Comparison of ENCODE assay signal across 11 mouse cellular contexts in genomic region chrX:85721226-85721625, GRCm38 (mm10). TPM values are rescaled to one million over a fixed set of nuclear protein-coding genes. Genes with fewer than 3 reads are reported as not detected.
A peak's percentile ranks its signal among the peaks of the same experiment; 100 is the strongest.
DNase-seq lines count a peak whose midpoint lies in the region; ATAC-seq and TF ChIP-seq lines count a peak whose summit lies in the region.
"Had no signal": no experiment of that assay in that cellular context is flagged by ENCODE, and none has a peak within 500 bp of the region (broad histone marks: within the 10 kb centered on the region; RNA-seq: fewer than 3 reads in every experiment).

No protein-coding gene starts in this region.

- H3K27ac ChIP-seq in heart, adult 2 months = no peak overlapping the region
- H3K27ac ChIP-seq: heart, embryonic 13.5 days; lung, embryonic 15.5 days; stomach, embryonic 15.5 days had no signal

- TF ChIP-seq EP300 in heart, adult 2 months (IDR thresholded peaks at IDR 0.05; ENCODE audit: insufficient read depth, low read depth, low read length) = no peak

- TF ChIP-seq CTCF in heart, adult 2 months (IDR thresholded peaks at IDR 0.05) = peak; percentile 80

- H3K4me3 ChIP-seq in heart, adult 2 months = no peak overlapping the region
- H3K4me3 ChIP-seq: heart, embryonic 13.5 days; lung, embryonic 15.5 days; stomach, embryonic 15.5 days had no signal

- no peaks in the 10 kb centered on the region for H3K79me2 ChIP-seq in heart, adult 2 months (replicated peaks; ENCODE audit: control insufficient read depth, insufficient read depth, low read length)

- TF ChIP-seq POLR2A in heart, adult 2 months (IDR thresholded peaks at IDR 0.05; ENCODE audit: insufficient read depth, low read depth, low read length) = no peak

- peak; percentile 58; the same call in 1 of the 2 replicates for ATAC-seq in megakaryocyte progenitor cell, adult 5-6 weeks (replicated peaks; ENCODE audit: poor library complexity)
- ATAC-seq in monocyte, adult 5-6 weeks (replicated peaks; ENCODE audit: insufficient number of reproducible peaks, low FRiP score, low TSS enrichment, poor library complexity, severe bottlenecking) = no peak

- intact Hi-C loops in heart, adult 2 months (cut with DNase I) = no loop called here
- intact Hi-C loops in heart, postnatal 25 days (cut with DNase I) = loop anchor here (2.0 kb wide), 1 partner anchor 198 kb away; no protein-coding TSS in a partner anchor

- no peaks in the 10 kb centered on the region for H3K36me3 ChIP-seq in heart, adult 2 months (ENCODE audit: control insufficient read depth, insufficient read depth, low read length)
- H3K36me3 ChIP-seq: lung, embryonic 15.5 days; stomach, embryonic 15.5 days had no signal

- H3K9ac ChIP-seq in heart, adult 2 months (ENCODE audit: low read depth, low read length) = no peak overlapping the region
- H3K9ac ChIP-seq: heart, embryonic 13.5 days; lung, embryonic 15.5 days; stomach, embryonic 15.5 days had no signal

- DNase-seq in heart, adult 2 months = peak in 1 of 2 experiments; percentile 31
- no peak for DNase-seq in heart, postnatal 25 days (ENCODE audit: low spot score)
- peak; percentile 18 for DNase-seq in 416B (ENCODE audit: low read depth)
- peak; percentile 0 for DNase-seq in T-cell, adult 2 months (ENCODE audit: low spot score)
- DNase-seq in urinary bladder, adult 2 months (ENCODE audit: low spot score) = no peak
- no peak for DNase-seq in embryo, embryonic 9.5 days (ENCODE audit: extremely low spot score)

- H3K4me1 ChIP-seq in heart, adult 2 months (ENCODE audit: control insufficient read depth, insufficient read depth, low read length) = no peaks in the 10 kb centered on the region
- H3K4me1 ChIP-seq: heart, embryonic 13.5 days; lung, embryonic 15.5 days; stomach, embryonic 15.5 days had no signal

- H3K27me3 ChIP-seq in heart, adult 2 months (ENCODE audit: control insufficient read depth, insufficient read depth, low read length) = no peaks in the 10 kb centered on the region
- H3K27me3 ChIP-seq: heart, embryonic 13.5 days; lung, embryonic 15.5 days; stomach, embryonic 15.5 days had no signal

RNA-seq across cellular contexts. Expression of gene Gk, which starts 55.4 kb away (rescaled TPM):
- 10 to 100 TPM; 23.9 to 26.7 TPM for total RNA-seq in heart, adult 2 months (2021)
- 6.6 and 13.6 TPM in 2 replicates for polyA plus RNA-seq in heart, adult 2 months (2012; rRNA removed)
- total RNA-seq in heart, postnatal 25 days (2021) = 10 to 100 TPM; 25.4 to 29.7 TPM
- 15.1 and 16.7 TPM in 2 replicates for total RNA-seq in megakaryocyte progenitor cell, adult 5-6 weeks (2015)
- total RNA-seq in megakaryocyte progenitor cell, adult 5-6 weeks (2017) = 16.2 and 17.2 TPM in 2 replicates
- total RNA-seq in monocyte, adult 5-6 weeks (2017) = 40.1 to 64.3 TPM (median 52.2 TPM) in 3 replicates
- polyA plus RNA-seq in urinary bladder, adult 2 months (2012; rRNA removed) = 4.7 and 5.7 TPM in 2 replicates

Comparison
In these comparisons a context has a peak if more than half of its experiments do, and no peak if none do; other contexts are left out.
1. DNase-seq: peak in 416B (single experiment) and T-cell, adult 2 months (single experiment); none in heart, postnatal 25 days (single experiment), urinary bladder, adult 2 months (single experiment) and embryo, embryonic 9.5 days (single experiment).